Mouse (Mus musculus) stomach, embryonic 14.5 days (tissue): ENCODE measurements around the gene Lgals9. TPM values are rescaled to one million over a fixed set of nuclear protein-coding genes. Genes with fewer than 3 reads are reported as not detected.

Source experiments
- ATAC-seq: fragments of 200-750 bp; cut with Nextera tagmentation; 2 replicates; pipeline ENCODE4 v1.8.0; 2017; ENCODE audit warnings: low read depth, moderate TSS enrichment; ENCODE audit not compliant: insufficient number of reproducible peaks, insufficient read depth, low FRiP score
- H3K27ac ChIP-seq: fragments of 300-500 bp; sonication (generic); 2 replicates; pipeline ENCODE4 v1.5.1; 2014; ENCODE audit warnings: mild to moderate bottlenecking, low read length, moderate library complexity, mixed read lengths
- H3K27me3 ChIP-seq: fragments of 300-500 bp; sonication (generic); 2 replicates; pipeline ENCODE4 v1.6.1; 2014; ENCODE audit warnings: low read length, control low read depth, mixed read lengths; ENCODE audit not compliant: control insufficient read depth, insufficient read depth
- H3K36me3 ChIP-seq: fragments of 300-500 bp; sonication (generic); 2 replicates; pipeline ENCODE4 v1.6.1; 2014; ENCODE audit warnings: mild to moderate bottlenecking, control low read depth, low read length, moderate library complexity, mixed read lengths; ENCODE audit not compliant: control insufficient read depth, insufficient read depth
- H3K4me1 ChIP-seq: fragments of 300-500 bp; sonication (generic); 2 replicates; pipeline ENCODE4 v1.6.1; 2014; ENCODE audit warnings: low read length, control low read depth, mixed read lengths; ENCODE audit not compliant: control insufficient read depth, insufficient read depth
- H3K4me2 ChIP-seq: fragments of 300-500 bp; sonication (generic); replicated peaks from 2 replicates; pipeline ENCODE4 v1.6.1; 2014; ENCODE audit warnings: low read depth, low read length, control low read depth
- H3K4me3 ChIP-seq: fragments of 300-500 bp; sonication (generic); 2 replicates; pipeline ENCODE4 v1.5.1; 2014; ENCODE audit warnings: low read depth, low read length, control low read depth
- H3K9ac ChIP-seq: fragments of 300-500 bp; sonication (generic); replicated peaks from 2 replicates; pipeline ENCODE4 v1.6.1; 2014; ENCODE audit warnings: low read depth, mild to moderate bottlenecking, control low read depth, low read length, moderate library complexity, mixed read lengths
- H3K9me3 ChIP-seq: fragments of 300-500 bp; sonication (generic); 2 replicates; pipeline ENCODE4 v1.6.1; 2016; ENCODE audit warnings: low read depth, low read length, control low read depth; ENCODE audit not compliant: control insufficient read depth
- WGBS: fragments of 180-500 bp; shearing (Covaris S2); extraction: QIAGEN DNeasy Blood & Tissue Kit; methylation state at CpG from one replicate; pipeline ENCODE4 v1.1.7; 2014; 5-methylcytosine and 5-hydroxymethylcytosine counted together
- polyA plus RNA-seq: library from polyadenylated mRNA; unstranded; fragments of >200 nt; fragmentation: Nextera tagmentation; extraction: Ambion mirVana; gene quantifications from 2 replicates; pipeline ENCODE4 v1.2.1, GENCODE M21; 2014

Gene Lgals9
- polyA plus RNA-seq, 1 experiment from 2014 or later, result 32.9 TPM

GRCm38 (mm10) chr11:78973381-78974150 is 11.2 kb downstream of the Lgals9 start:
- no peak overlapping the region for H3K9ac ChIP-seq
- peaks cover 5% of the 10 kb centered on the region for H3K4me1 ChIP-seq
- no peak overlapping the region for H3K4me3 ChIP-seq
- no peak for ATAC-seq
- H3K27me3 ChIP-seq, result no peaks in the 10 kb centered on the region
- H3K36me3 ChIP-seq, result no peaks in the 10 kb centered on the region
- 65% methylated on average over 17 of the region's 17 CpGs for WGBS
- H3K9me3 ChIP-seq, result no peaks in the 10 kb centered on the region
- H3K4me2 ChIP-seq, result no peak overlapping the region
- H3K27ac ChIP-seq, result no peak overlapping the region

DNA sequence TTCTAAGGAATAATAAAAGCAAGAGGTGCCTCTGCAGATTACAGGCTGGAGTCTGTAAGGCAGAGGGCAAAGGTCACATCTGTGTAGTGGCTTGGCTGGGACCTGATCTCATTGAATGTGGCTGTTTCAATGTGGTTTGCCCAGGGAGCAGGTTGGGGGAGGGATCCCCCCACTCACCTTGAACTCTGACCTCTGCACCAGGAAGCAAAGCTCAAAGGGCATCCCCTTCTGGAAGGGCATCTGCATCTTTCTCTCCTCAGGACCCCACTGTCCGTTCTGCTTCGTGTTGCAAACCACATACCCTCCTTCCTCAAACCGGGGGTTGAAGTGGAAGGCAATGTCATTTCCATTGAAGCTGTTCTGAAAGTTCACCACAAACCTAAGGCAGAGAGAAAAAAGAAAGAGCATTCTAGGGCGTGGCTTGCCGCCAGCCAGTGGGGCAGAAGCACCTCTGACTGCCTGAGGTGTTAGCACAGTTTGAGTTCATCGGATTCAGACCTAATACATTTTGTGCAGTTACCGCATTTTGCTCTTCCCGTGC is 11.9 kb downstream of the Lgals9 start:
- Histone ChIP-seq H3K4me2 (no peak overlapping the region), H3K27me3 (no peaks in the 10 kb centered on the region)
- 55% methylated on average over 8 of the region's 8 CpGs for WGBS

DNA sequence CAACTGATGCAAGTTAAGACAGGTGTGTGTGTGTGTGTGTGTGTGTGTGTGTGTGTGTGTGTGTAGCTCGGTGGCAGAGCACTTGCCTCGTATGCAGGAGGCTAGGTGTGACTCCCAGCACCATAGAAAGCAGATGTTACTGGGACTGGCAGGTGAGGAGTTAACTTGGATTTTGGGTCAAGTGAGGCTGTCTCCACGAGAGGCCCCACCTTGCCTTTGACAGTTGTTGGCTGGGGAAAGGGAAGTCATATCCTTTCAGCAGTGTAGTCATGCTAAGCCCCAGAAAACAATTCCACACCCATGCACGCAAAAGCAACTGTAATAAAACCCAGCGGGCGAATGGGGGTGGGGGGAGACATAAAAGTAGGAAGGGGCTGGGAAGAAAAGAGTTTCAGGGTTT is 12.4 kb downstream of the Lgals9 start:
- no peak for ATAC-seq
- peaks cover 5% of the 10 kb centered on the region for H3K4me1 ChIP-seq
- H3K9me3 ChIP-seq, result no peaks in the 10 kb centered on the region
- no peaks in the 10 kb centered on the region for H3K27me3 ChIP-seq
- H3K4me2 ChIP-seq, result no peak overlapping the region
- no peak overlapping the region for H3K9ac ChIP-seq
- 40% methylated on average over 6 of the region's 6 CpGs for WGBS
- no peak overlapping the region for H3K27ac ChIP-seq
- no peaks in the 10 kb centered on the region for H3K36me3 ChIP-seq
- no peak overlapping the region for H3K4me3 ChIP-seq

More for the DNA sequence above, 11.9 kb downstream of the Lgals9 start:
- Histone ChIP-seq H3K4me3 (no peak overlapping the region), H3K36me3 (no peaks in the 10 kb centered on the region), H3K9ac (no peak overlapping the region), H3K9me3 (no peaks in the 10 kb centered on the region), H3K27ac (no peak overlapping the region), H3K4me1 (peaks cover 5% of the 10 kb centered on the region)
- no peak for ATAC-seq

GRCm38 (mm10) chr11:78971746-78972145 is 13.0 kb downstream of the Lgals9 start:
- H3K4me2 ChIP-seq, result no peak overlapping the region
- no peak overlapping the region for H3K4me3 ChIP-seq
- H3K4me1 ChIP-seq, result peaks cover 5% of the 10 kb centered on the region
- no peaks in the 10 kb centered on the region for H3K27me3 ChIP-seq
- no peaks in the 10 kb centered on the region for H3K36me3 ChIP-seq
- H3K9ac ChIP-seq, result no peak overlapping the region
- no peak overlapping the region for H3K27ac ChIP-seq
- no peak for ATAC-seq
- no peaks in the 10 kb centered on the region for H3K9me3 ChIP-seq
- WGBS, result 90% methylated on average over 3 of the region's 3 CpGs

GRCm38 (mm10) chr11:78971096-78971495 is 13.7 kb downstream of the Lgals9 start:
- Histone ChIP-seq H3K9me3 (no peaks in the 10 kb centered on the region), H3K27ac (no peak overlapping the region), H3K4me3 (no peak overlapping the region), H3K27me3 (no peaks in the 10 kb centered on the region), H3K9ac (no peak overlapping the region), H3K36me3 (no peaks in the 10 kb centered on the region), H3K4me2 (no peak overlapping the region), H3K4me1 (peaks cover 5% of the 10 kb centered on the region)
- 85% methylated on average over 8 of the region's 8 CpGs for WGBS
- ATAC-seq, result no peak

DNA sequence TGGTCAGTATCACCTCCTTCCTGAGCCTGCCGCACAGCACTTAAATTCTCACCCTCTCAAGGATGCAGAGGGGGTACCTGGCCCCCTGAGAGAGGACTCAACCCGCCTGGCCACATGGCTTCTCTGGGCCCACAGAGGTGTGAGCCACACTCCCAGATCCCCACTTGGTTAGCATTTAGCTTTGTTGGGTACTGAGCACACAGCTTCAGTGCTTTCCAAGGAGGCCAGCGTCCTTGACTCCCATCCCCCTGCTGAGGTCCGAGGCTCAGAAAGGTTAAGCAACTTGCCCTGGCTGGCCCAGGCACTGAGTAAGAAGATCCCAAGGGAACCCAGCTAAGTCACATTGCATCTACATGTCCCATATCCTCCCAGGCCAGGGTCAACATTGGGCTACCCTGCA is 16.6 kb downstream of the Lgals9 start:
- Histone ChIP-seq H3K9ac (no peak overlapping the region), H3K4me3 (no peak overlapping the region), H3K27me3 (no peaks in the 10 kb centered on the region), H3K9me3 (no peaks in the 10 kb centered on the region), H3K4me2 (no peak overlapping the region), H3K4me1 (peaks cover 2% of the 10 kb centered on the region), H3K36me3 (no peaks in the 10 kb centered on the region), H3K27ac (no peak overlapping the region)
- ATAC-seq, result no peak
- WGBS, result 67% methylated on average over 4 of the region's 4 CpGs

DNA sequence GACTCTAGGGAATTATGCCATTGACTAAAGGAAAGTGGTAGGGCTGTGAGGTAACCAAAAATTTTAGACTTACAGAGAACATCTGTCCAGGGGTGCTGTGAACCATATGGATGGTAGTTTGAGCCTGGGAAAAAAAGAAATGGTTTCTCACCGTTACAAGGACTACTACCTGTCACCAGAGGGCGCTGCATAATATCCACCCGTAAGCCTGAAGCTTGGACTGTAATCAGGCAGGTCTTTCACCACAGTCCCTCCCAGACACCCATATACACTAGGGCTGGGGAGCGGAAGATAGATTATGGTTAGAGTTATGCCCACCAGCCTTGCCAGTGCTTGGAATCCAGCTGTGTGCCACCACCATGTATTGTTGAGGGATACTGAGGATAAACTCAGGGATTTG is 17.4 kb downstream of the Lgals9 start:
- Histone ChIP-seq H3K4me2 (no peak overlapping the region), H3K4me1 (no peaks in the 10 kb centered on the region), H3K9ac (no peak overlapping the region), H3K9me3 (no peaks in the 10 kb centered on the region), H3K27ac (no peak overlapping the region), H3K36me3 (no peaks in the 10 kb centered on the region), H3K27me3 (no peaks in the 10 kb centered on the region), H3K4me3 (no peak overlapping the region)
- ATAC-seq, result no peak
- 23% methylated on average over 4 of the region's 4 CpGs for WGBS

DNA sequence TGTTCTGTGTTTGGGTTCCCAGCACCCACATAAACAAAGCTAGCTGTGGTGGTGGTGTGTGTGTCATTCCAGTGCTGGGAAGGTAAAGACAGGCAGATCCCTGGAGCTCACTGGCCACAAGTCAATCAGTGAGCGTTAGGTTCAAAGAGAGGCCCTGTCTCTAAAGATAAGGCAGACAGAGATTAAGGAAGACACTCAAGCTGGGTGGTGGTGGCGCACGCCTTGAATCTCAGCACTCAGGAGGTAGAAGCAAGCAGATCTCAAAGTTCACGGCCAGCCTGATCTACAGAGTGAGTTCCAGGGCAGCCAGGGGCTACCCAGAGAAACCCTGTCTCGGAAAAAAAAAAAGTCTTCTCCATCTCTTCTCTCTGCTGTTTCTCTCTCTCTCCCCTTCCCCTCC is 23.5 kb downstream of the Lgals9 start:
- WGBS, result 58% methylated on average over 5 of the region's 5 CpGs
- ATAC-seq, result no peak
- H3K9ac ChIP-seq, result no peak overlapping the region
- H3K27ac ChIP-seq, result no peak overlapping the region
- H3K36me3 ChIP-seq, result no peaks in the 10 kb centered on the region
- no peak overlapping the region for H3K4me3 ChIP-seq
- H3K9me3 ChIP-seq, result no peaks in the 10 kb centered on the region
- H3K27me3 ChIP-seq, result no peaks in the 10 kb centered on the region
- no peak overlapping the region for H3K4me2 ChIP-seq
- no peaks in the 10 kb centered on the region for H3K4me1 ChIP-seq
